Mouse (Mus musculus): ENCODE results near the gene Nsf.
A peak's percentile ranks its signal among the peaks of the same experiment; 100 is the strongest.
"Not testable (repeated sequence)": the region's sequence is repeated elsewhere in the genome, so short reads cannot be mapped to it uniquely, and the experiment has no call there.

Nsf gene

GRCm38 (mm10) chr11:103896056-103896455 is 57.8 kb downstream of the Nsf start:
- DNase-seq (ENCODE audit: low read depth, low spot score), result no peak

- DNase-seq (ENCODE audit: low read depth, low spot score), result no peak
Observed at GRCm38 (mm10) chr11:103892831-103893230, 61.0 kb downstream of the Nsf start.

DNA sequence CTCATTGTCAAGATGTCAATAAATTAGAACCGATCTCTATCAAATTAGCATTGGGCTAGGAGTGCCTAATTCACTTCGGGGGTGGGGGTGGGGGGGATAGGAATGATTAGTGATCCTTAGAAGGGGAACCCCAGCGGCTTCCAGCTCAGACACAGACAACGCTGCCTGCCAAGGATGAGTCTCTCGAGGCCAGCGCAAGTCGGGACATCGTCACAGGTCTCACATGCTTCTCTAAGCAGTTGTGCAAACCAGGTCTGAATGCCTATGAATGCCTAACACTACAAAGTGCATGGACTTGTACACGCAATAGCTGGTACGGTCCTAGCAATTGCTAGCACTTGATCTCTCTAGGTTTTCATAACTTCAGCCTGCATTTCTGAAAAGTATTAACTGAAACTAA is 62.1 kb downstream of the Nsf start:
- no peak for DNase-seq (ENCODE audit: low read depth, low spot score)

- DNase-seq (ENCODE audit: low read depth, low spot score), result no peak
Observed at GRCm38 (mm10) chr11:103890337-103891186, 63.3 kb downstream of the Nsf start.

- no peak for DNase-seq (ENCODE audit: low read depth, low spot score)
Observed at GRCm38 (mm10) chr11:103887724-103888410, 66.0 kb downstream of the Nsf start.

GRCm38 (mm10) chr11:103884749-103885383 is 69.0 kb downstream of the Nsf start:
- peak; percentile 66 for DNase-seq (ENCODE audit: low read depth, low spot score)

DNA sequence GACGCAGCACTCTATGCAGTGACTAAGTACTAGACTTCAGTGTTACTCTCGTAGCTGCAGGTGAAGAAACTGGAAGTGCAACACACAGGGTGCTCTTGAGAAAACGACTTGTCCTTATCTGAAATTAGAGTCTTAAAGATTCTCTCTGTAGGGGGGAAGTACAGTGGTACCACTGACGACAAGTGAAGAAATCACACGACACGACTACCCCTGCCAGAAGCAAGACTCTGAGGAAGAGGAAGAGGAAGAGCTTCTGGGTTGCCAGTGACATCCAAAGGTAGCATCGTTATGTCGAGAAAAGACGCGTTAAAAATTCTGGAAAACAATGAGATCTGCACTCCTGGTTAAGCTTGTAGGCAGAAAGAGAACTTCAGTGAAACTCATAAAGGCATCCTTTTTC is 70.1 kb downstream of the Nsf start:
- no peak for DNase-seq (ENCODE audit: low read depth, low spot score)

DNA sequence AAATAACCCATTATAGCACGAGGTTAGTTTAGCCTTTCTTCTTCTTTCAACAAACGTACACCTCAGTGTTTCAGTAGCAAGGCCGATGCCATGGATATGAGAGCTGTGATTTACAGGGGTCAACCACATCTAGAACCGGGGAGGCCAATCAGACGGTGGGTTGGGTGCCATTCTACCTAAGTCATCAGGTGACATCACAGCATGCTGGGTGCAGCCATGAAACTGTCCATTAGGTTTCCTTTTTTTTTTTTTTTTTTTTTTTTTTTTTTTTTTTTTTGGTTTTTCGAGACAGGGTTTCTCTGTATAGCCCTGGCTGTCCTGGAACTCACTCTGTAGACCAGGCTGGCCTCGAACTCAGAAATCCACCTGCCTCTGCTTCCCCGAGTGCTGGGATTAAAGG is 74.4 kb downstream of the Nsf start:
- not testable (repeated sequence) for DNase-seq (ENCODE audit: low read depth, low spot score)

- no peak for DNase-seq (ENCODE audit: low read depth, low spot score)
Observed at GRCm38 (mm10) chr11:103878441-103878840, 75.4 kb downstream of the Nsf start.

DNA sequence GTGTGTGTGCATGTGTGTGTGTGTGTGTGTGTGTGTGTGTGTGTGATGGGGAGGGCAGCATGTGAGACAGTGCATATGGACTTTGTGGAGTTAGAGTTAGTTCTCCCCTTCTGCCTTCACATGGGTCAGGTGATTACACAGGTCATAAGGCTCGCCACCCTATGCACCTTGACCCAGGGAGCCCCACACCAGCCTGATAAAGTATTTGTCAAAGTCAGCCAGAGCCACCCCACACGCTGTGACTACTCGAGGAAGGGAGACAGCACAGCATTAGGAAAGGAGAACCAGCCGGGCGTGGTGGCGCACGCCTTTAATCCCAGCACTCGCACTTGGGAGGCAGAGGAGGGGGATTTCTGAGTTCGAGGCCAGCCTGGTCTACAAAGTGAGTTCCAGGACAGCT is 83.5 kb downstream of the Nsf start:
- DNase-seq (ENCODE audit: low read depth, low spot score), result no peak

DNA sequence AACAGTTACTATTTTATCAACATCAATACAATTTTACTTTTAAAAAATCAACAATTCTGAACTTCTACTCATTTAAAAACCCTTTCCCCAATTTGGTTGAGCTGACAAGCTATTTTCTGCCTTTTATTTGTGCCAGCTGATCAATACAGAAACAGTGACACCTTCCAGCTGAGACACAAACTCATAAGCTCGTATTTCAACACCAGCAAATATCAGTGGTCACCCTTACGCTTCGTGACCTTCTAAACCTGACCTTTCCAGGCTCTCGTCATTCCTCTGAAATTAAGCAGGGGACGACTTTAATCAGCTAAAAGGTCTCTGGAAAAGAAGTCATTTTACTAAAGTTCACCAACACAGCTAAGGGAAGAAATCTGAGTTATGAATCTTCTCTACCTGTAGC is 86.2 kb downstream of the Nsf start:
- no peak for DNase-seq (ENCODE audit: low read depth, low spot score)

DNA sequence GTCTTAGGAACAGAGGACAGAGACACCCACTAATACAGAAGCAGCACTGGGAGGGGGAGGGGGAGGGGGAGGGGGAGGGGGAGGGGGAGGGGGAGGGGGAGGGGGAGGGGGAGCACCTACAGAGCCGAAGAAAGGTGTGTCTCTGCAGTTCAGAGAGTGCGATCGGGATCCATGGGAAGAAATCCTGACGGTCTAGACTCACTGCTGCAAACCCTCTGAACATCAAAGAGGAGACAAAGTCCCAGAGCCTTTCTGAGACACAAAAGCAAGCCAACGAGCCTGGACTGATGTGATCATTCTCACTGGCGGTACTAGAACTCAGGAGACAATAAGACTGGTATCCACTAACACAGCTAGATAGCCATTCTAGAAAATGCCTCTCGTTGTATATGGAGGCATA is 88.5 kb downstream of the Nsf start:
- no peak for DNase-seq (ENCODE audit: low read depth, low spot score)

DNA sequence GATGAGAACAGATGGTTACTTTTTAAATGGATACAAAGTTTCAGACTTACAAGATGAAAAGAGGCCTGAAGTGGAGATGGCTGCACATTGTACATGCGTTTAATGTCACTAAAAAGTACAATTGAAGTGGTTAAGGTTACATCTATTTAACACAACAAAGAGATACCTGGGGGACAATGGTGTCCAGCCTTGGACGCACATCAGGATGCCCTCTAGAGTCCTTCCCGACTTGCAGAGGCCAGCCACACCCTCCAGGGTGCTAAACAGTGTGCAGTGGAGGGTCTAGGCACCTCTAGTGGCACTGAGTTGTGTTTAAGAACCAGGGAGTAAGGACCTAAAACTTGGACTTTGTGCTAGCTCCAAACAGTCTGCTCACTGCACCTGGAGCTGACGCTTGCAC is 89.4 kb downstream of the Nsf start:
- no peak for DNase-seq (ENCODE audit: low read depth, low spot score)

DNA sequence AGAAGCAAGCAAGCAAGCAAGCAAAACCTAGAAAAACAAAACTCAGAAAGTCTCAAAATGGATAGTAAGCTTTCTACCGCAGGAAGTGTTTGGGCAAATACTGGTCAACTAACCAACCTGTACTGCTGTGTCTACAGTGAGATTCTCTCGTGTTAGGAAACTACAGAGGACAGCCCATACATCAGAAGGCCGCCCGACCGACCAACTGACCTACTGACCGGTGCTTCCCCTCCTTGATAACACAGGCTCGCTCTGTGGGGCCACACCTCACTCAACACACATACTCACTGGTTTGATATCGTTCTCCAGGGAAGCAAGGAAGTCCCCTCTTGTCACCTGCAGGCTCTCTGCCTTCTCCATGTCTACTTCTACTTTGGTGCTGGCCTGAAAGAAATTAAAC is 90.9 kb downstream of the Nsf start:
- DNase-seq (ENCODE audit: low read depth, low spot score), result no peak

DNA sequence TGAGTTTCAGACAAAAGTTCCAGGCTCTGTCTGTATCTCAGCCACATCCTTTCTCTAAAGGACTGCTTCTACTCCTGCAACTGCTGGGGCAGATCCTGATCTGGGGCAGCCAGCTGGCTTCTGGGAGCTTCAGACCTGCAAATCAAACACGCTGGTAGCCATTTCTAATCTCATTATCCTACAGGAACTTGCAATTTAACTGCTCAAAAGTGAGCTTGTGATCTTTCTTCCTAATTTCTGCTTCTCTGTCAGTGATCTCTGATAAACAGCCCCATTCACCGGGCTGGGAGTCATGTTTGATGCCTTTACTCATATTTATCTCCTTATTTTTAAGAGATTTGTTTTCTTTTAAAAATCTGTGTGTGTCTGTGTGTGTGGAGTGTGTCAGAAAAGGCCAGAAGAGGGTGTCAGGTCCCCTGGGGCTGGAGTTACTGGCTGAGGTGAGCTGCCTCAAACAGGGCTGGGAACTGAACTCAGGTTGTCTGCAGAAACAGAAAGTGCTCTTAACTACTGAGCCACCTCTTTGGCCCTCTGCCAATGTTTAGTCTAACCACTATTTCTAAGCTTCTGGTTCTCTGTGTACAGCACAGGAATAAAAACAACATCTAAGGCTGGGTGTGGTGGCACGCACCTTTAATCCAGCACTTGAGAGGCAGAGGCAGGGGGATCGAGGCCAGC is 93.8 kb downstream of the Nsf start:
- no peak for DNase-seq (ENCODE audit: low read depth, low spot score)

- DNase-seq (ENCODE audit: low read depth, low spot score), result no peak
Observed at GRCm38 (mm10) chr11:103858760-103859159, 95.1 kb downstream of the Nsf start.

DNA sequence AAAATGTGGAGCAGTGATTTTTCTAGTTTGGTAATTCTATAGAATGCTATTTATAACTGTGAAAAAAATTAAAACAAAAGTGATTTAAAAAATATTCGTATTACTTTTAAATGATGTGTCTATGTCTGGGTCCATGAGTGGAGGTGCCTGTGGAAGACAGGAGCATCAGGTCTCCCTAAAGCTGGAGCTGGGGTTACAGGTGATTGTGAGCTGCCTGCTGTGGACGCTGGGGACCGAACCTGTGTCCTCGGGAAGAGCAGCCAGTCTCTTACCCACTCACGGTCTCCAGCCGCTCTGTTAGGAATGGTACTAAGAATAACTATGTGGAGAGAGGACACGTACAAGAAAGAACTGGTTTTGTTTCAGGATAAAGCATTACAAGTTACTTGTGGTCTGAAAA is 97.2 kb downstream of the Nsf start:
- no peak for DNase-seq (ENCODE audit: low read depth, low spot score)

GRCm38 (mm10) chr11:103854294-103854693 is 99.6 kb downstream of the Nsf start:
- peak; percentile 48 for DNase-seq (ENCODE audit: low read depth, low spot score)

DNA sequence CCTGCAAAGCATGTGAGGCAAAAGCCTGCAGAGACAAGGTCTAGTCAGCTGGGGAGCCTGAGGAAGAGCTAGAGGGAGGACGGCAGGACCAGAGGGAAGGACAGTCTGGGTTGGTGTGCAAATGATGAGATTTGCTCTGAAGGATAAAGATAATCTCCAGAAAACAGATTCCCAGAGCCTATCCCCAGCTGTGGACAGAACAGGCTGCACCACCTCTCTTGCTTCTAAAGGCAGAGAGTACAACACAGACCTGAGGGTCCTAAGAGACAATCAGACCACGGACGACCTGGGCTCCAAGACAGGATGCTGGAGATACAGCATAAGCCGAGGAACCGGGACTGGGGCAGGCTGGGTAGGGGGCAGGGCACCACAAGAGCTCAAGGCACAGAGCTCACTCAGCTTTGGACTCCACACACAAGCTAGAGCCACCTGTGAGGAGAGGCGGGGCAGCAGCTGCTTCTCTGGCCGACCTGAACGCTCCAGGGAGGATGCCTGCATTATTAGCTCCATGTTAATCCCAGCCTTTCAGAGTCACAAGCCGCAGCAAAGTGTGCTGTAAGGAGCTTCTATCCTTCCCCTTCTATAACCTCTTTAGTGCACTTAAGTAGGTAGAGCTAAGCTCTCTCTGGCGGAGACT is 100.5 kb downstream of the Nsf start:
- no peak for DNase-seq (ENCODE audit: low read depth, low spot score)

DNA sequence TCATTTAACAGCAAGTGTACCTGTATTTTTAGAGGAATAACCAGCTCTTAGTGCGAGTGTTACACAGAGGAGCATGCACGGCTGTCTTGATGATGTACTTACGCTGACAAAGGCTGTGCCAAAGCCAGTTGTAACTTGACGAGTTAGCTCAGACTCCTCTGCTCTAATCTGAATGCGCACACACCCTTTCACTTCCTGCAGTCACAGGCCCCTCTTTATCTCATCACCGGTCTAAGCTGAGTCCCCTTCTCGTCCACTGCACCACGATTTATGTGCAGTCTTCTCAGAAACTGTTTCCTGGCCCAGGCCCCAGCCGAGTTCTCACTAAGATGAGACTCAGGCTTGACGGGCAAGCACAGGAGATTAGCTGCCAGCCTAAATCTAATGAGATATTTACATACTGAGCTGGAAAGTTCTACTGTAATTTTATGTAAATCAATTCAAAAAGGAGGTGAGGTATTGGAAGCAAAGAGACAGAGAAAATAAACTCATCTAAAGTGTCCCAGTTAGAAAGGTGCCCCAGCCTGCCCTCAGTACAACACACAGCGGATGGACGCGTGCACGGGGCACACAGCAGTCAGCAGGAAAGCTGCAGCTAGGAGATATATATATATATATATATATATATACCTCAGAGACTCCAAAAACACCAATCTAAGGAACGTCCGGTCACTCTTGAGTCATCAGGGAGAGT is 101.1 kb downstream of the Nsf start:
- no peak for DNase-seq (ENCODE audit: low read depth, low spot score)

DNA sequence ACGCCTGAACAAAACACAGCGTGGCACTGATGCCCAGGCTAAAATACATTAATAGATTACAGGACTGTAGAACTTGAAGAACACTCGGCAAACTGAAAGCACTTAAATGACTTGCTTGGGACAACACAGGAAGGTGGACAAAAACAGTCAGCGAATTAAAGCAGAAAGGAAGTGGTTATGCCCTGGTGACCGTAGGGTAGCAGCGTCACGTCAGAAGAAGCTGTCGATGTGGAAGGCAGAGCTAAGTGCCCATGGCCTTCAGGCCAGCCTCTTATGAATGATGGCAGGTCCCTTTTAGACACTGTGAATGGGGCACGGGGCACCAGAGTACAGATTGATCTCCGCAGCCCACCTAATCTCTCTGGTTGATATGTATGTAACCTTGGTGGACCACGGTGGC is 105.6 kb downstream of the Nsf start:
- no peak for DNase-seq (ENCODE audit: low read depth, low spot score)

Data from mesoderm, embryonic 11.5 days (tissue).